Mouse (Mus musculus) layer of hippocampus, adult 11-12 months (tissue): ENCODE measurements around the gene Ceacam1.
"Not testable (repeated sequence)": the region's sequence is repeated elsewhere in the genome, so short reads cannot be mapped to it uniquely, and the experiment has no call there.

ENCODE experiments used
- DNase-seq: peaks from one replicate; pipeline ENCODE4 v3.0.0; 2022; ENCODE audit warnings: low spot score

Ceacam1 gene

DNA sequence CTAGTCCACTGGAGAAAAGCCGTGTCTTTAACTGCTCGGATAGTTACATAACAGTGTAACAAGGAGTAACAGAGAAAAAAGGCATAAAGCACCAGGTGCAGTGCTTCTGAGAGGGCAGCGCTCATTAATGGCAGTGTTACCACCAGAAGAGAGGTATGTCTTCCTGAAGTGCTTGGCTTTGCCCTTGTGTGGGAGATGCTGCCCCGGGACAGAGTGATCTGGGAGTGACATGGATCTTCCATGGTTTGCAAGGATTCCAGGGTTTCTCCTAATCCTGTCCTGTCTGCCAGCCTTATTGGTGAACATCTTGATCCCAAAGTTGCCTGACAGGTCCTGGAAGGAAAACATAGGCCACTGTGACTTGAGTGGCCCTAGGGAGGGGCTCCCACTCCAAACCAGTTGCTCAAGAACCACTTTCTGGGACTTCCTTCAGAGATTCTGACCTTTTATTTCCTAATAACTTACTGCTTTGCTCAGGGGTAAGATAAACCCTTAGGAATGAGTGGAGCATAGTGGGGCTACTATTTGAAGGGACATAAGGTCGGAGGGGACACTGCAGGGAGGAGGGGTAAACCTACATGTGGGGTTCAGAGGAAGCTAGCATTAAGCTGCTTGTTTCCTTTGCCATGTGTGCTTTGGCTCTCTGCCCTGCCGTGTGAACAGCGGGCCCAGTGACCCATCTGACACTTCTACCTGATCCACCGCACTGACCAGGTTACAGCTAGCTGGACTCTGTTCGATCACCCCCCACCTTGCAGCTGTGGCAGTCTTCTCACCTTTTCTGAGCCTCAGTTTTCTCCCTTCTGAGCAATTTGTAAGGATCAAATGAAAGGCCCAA is 37.2 kb downstream of the Ceacam1 start:
- DNase-seq, result no peak

DNA sequence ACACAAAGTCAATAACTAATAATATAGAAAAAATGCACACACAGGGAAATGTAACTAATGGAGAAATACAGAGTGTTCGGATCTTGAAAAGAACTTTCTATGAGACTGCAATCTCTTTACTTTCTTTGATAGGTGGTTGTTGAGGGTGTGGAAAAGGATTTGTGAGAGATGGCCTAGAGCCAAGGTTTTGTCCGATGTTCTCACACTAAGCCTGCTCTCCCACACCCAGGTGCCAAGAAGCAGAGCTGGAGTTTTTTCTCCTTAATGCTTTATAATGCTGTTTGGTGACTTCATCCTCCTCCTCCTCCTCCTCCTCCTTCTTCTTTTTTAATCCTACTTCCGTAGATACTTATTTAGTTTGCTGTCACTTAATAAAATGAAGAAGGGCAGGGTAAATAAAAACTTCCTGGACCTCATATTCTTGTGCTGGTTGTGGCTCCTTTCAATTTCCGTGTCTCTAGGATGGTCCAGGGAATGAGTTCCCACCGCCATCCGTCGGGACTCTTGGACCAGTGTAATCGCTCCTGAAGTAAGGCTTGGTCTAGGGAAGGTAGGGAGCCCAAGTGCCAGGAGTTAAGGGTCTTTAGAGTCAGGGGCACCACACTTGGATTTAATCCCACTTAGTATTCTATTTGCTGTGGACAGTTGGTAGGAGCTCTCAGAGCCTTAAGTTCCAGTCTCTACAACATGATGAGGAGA is 38.1 kb downstream of the Ceacam1 start:
- DNase-seq, result no peak

DNA sequence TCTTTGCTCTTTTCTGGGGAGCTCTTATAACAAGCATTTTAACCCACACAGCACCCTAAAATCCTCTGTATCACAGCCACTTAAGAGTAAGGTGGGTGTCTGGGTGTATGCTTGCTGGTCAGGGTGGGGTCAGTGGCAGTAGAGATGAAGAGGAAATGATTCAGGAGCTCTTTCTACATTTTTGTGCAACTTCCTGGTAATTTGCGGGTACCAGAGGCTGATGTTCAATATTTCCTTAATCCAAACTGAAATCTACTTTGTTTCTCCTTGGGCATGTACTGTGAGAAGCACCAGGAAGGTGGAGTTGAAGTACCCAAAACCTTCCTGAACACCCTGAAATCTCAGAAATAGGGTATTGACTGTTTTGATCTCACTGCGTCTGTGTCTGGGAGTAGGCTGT is 40.7 kb downstream of the Ceacam1 start:
- no peak for DNase-seq

DNA sequence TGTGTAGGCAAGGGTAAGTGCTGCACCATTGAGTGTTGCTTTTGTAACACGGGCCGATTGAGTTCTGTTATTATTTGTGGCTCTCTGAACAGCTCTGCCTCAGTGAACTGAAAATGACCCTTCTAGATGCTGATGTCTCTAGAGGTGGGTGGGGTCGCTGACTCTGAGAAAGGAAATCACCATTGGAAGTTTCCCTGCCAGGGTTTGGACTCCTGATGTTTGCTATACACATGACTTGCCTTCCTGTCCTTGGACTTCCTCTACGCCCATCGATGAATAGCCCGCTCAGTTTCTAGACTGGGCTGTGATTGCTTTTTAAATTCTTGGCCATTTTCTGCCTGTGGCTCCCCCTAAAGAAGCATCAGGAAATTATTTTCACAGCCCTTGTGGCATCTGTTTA is 41.2 kb downstream of the Ceacam1 start:
- no peak for DNase-seq

DNA sequence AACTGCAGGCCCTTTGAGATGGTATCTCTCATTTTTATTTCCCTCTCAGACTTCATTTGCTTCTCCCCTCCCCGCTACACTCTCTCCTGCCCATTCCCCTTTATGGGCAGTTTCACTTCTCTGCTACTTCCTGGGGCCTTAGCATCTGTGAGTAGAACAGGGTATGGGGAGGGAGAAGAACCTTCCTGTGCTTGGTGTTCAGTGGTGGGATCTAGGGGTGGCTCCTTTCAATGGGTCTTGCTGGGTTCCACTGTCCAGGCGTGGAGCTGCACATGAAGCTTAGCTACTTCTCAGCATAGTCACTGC is 41.9 kb downstream of the Ceacam1 start:
- DNase-seq, result no peak

DNA sequence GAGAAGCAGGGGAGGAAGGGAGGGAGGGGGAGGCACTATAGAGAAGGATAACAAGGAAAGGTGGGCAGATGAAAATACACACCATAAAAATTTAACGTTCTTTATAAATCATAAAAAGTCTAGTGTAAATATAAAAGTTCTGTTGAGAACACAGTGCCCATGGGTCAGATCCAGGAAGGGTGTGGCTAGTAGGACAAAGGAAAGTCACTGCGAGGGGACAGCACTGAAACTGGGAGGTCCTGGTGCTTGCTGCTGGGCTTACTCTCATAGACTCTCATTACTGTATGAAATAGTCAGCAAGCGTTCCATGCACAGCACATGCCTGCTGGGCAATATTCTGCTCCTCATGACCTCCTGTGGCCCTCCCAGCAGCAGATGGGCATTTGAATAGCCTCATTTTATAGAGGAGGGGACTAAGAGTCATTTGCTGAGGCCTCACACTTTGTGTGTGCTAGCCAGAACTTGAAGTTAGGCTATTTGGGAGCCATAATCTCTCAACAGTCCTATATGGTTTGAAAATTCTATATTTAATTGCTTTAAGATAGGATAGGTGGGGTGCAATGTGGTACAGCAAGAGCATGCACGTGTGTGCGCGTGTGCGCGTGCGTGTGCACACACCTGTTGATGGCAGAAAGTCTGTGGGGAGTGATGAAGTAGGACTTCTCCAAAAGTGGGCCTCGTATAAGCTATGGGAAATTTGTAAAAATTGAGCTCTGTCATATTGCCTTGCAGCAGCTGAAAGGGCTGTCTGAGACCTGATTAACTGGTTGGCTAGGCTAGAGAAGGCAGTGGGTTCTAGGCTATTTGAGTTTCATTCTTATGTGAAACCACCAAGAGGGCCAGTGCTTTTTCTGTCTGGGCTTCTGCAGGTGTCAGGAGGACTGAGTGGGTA is 42.5 kb downstream of the Ceacam1 start:
- DNase-seq, result no peak

DNA sequence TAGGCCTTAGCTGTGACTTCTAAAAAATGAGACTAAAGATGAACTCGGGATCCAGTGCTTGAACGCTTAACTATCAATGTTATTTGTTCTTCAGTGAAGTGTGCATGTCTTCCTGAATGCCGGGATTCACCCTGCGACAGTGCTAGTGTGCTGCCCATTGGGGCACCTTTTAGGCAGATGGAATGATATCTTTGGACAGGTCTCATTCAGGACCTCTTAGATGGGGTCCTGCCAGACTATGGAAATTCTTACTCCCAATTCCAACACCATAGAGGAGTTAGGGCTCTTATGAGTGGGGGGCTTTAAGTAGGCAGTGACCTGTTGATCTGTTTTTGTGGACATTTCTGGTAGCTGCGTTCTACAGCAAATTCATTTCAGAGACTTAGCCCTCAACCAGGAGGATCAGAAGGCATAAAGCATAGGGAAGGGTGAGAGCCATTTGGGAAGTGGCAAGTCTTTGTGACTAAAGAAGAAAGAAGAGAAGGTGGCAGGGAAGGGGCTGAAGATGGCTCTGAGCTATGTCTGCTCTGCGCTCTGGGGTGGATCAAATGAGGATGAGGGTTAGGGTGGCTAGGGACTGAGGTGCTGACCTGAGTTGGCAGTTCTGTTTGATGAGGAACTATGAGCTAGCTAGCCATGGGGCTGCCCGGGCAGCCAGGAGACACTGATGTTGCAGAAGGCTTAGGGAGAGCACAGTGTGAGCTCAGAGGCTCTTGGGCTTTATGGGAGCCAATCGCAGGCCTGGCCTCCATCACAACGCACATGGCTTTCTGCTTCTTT is 43.4 kb downstream of the Ceacam1 start:
- DNase-seq, result no peak

DNA sequence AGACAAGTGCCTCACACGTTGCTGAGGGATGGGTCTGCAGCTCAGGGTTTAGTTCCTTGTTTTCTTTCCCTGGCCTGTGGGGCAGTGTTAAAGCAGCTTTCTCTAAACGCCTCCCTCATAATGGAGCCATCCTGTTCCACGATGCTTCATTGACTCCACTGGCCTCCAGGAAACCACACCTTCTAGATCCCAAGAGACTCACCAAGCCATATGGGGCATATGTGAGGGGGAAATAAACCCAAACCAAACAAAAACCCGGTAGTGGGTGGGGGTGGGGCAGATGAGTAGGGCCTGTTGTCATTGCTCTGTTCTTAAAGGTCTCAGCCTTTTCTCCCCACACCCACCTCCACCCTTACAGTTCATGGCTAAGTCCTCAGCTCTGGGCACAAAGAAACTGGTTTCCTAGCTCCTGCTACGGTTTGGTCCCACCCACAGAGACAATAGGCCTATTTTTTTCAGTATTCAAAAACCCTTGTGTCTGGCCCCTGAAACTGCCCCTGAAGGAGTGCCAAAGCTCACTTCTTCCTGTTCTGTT is 44.3 kb downstream of the Ceacam1 start:
- no peak for DNase-seq

DNA sequence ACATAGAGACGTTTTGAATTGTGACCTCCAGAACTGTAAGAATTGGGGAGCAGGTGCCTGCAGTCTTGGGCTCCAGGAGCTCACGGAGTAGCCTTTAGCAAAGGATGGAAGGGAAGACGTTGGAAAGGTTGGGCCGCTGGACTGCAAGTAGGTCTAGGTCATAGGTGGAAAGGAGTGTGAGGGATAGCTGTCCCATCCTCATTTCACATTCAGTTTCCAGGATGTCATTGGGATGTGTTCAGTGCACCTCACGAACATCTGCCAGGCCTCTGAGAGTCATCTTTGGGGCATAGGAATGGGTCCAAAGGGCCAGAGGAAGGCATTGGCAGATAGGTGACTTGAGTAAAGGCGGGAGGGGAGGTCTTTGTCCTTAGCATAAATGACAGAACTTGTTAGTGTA is 45.0 kb downstream of the Ceacam1 start:
- DNase-seq, result no peak

DNA sequence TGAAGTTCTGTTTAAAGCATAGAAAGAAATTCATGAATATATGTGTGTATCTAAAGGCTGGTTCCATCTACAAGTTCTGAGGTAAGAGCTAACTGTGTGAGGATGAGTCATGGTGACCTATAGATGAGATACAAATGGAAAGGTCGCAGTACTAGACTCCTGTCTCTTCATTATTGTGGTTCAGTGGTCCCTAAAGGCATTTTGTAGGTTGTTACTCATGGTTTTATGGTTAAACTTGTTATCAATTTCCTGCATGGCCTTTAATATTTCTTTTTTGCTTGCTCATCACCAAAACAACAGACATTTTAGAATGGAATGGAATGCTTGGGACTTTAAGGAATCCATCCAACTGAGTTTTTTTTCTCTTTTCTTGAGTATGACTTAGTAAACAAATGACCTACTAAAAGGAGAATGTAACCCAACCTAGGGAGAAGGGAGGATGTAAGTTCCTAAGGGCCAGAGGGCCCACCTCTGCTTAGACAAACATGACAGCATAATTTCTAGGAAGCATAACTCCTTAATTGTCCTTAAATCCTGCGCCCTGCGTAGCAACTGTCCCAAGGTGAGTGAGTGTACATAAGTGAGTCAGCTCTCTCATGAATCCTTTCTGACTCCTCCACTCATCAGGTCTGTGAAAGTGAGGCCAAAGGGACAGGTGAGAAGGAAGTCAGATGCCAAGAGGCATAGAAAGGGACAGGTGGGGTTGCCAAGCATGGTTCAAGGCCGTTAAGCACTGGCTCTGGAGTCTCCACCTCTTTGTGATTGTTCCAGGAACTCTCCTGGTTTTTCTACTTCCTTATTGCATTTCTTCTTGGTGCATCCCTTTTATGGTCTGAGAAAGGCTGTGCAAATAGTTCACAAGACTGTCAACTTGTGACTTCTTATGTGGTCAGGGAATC is 47.3 kb downstream of the Ceacam1 start:
- DNase-seq, result no peak

DNA sequence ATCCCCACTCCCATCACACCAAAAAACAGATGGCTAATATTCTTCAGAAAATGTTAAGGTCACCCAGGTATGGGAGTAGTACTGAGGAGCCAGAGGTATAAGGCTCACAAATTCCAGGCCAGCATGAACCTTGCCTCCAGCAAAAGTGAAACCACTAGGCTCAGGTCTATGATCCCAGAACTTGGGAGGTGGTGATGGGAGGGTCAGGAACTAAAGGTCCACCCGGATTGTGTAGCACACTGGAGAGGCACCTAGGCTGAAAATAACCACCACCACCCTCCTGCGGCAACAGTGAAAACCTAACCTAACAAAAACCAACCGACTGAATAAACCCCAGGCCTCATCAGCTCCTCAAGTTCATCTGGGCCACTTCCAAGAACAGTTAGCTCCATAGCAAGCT is 49.1 kb downstream of the Ceacam1 start:
- DNase-seq, result no peak

DNA sequence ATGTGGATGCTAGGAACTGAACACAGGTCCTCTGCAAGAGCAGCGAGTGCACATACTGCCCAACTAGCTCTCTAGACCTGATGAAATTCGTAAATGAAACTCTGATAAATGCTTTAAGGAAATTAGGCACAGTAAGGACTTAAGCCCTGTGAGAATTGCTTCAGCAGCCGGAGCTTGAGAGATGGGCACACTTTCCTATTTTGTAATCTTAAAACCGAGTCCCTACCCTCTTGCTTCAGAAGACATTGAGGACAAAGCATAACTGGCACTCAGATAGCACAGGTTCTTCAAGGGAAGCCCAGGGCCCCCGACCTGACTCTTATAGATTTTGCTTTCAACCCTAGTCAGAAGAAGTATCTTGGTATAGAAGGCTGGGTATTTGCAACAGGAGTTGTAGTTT is 50.3 kb downstream of the Ceacam1 start:
- no peak for DNase-seq

DNA sequence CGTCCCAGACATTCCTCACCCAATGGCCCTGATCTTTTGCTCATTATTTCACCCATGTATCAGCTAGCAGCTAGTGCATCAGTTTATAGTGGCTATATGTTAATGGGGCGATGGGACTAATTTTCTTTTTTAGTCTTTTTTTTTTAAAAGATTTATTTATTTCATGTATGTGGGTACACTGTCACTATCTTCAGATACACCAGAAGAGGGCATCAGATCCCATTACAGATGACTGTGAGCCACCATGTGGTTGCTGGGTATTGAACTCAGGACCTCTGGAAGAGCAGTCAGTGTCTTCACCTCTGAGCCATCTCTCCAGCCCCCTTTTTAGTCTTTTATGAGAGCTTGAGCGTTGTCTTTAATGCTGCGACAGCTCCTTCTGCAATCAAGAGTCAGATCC is 51.0 kb downstream of the Ceacam1 start:
- DNase-seq, result not testable (repeated sequence)

DNA sequence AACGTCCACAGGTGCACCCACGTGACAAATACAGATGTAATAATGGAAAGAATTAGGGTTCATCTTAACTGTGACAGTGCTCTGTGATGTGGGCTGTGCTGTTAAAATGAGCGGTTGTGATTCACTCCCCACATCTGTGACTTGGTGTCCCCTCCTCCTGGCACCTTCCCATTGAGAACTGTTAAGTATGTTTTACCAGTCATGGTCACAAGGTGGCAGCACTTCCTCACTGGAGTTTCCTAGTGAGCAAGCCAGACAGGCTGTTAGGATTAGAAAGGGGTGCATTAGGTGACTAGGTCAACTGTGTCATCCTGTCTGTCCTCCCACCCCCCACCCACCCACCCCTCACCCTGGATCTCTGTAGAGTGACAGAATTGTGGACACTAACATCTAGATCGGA is 53.0 kb downstream of the Ceacam1 start:
- DNase-seq, result peak; percentile 88

DNA sequence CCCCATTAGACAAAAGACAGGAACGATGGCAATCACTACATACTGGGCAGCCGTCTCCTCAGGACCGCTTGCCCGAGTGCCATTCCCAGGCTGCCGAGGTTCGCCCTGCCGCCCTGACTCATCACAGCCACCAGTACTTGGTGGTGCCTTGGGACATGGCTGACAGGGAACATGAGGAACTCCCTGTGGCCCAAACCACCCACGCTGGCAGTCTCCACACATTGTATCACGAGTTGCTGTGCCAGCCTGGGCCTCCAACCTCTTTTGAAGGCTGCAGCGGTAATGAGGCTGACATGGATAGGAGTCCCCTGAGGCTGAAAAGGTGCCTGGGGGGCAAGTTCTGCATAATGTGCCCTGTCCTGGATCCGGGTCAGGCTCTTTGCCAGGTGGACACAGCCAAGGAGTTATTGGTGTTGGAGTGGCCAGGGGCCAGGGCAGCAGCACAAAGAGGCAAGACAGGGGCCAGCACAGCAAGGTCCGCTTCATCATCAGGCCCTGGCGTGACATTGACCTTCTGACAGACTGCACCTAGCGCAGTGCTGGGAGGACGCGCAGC is 55.0 kb downstream of the Ceacam1 start:
- DNase-seq, result no peak

DNA sequence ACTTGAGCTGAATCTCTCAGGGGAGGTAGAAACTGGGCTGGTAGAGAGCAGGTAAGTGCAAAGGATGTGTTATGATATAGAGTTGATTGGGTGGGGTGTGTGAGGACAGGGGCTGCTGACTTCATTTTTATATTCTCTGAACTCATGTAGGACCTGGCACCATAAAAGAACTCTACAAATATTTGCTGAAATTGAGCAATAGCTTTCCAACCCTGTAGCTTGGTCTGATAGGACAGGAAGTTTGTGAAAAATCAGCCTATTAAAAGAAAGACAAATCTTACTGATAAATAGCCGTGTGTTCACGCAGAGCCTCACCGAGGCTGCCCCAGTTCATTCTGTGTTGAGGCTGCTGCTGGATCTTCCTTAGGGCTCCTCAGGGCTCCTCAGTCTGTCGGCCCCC is 57.5 kb downstream of the Ceacam1 start:
- DNase-seq, result no peak

DNA sequence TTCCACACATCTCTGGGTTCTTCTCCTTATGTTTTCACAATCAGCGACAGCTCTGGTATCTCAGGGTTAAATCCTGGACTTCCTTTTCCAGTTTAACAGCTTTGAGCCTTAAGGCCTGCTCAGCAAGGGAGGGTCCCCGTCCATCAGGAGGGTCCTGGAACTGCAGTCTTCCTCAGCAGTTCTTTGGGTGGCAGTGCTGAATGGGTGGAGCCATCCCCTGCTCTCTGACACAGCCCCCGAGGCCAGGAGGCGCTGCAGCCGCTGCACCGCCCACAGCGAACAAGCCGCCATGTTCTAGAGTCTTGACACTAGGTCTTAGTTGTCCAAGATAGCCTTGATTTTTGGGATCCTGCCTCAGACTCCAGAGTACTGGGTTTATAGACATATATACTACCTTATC is 57.9 kb downstream of the Ceacam1 start:
- DNase-seq, result no peak

DNA sequence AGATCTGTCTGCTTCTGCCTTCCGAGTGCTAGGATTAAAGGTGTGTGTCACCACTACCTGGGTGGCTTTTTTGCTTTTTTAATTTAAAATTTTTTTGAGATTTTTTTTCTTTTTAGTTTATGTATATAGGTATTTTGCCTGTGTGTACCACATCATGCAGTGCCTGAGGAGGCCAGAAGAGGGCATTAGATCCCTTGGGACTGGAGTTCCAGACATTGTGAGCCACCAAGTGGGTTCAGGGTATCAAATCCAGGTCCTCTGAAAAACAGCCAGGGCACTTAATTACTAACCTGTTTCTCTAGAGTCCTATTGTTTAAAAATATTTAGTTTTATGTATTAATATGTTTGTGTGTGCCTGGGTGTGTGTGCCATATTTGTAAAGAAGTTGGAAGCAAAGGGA is 59.8 kb downstream of the Ceacam1 start:
- DNase-seq, result peak; percentile 35

DNA sequence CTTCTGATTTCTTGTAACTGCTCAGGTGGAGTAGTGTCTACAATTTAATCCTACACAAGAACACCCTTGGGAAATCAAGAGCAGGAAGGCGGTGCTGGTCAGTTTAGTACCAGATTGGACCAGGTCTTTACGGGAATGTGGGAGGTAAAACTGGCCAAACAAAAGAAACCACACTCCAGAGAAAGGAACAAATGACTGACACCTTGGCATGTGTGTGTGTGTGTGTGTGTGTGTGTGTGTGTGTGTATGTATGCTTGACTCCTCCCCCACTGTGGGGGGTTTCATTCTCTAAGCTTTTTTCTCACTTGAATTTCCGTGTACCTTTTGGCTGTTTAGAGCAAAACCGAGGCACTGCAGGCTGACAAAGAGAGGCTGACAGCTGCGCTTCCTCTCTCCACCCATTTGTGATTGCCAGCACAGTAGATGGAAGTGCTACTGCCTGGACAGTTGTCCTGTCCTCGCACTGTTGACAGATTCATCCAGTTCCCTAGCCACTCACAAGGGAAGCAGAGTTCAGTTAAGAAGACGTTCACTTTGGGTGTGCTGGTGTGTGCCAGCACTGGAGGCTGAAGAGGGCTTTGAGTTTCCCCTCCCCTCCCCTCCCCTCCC is 64.5 kb downstream of the Ceacam1 start, which contains the start of gene Cxcl17:
Gene Cxcl17, minus strand, starts transcription at position 54 of the 609 bp plus-strand sequence.
- DNase-seq, result no peak

DNA sequence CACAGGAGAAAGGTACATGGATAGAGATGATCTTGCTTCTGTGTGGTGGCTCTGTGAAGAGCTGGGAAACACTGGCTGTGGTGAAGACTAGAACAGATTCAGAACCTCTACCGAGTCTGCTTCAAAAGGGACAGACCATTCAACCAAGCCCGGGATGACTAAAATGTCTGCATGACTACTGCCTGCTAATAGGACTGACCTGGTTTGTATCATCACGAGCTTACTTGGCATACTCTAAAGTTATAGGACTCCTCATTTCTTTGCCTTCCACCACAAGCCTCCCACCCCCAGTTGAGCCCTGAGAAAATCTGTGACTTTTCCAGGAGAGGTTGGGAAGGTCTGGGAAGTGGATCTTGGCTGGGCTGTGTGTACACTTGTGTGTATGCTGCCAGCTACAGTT is 65.5 kb downstream of the Ceacam1 start:
- no peak for DNase-seq
